Mouse (Mus musculus): Measurements from ENCODE around the gene Gm20605. TPM values are rescaled to one million over a fixed set of nuclear protein-coding genes. Genes with fewer than 3 reads are reported as not detected.

Gm20605 gene
- polyA plus RNA-seq, 1 experiment from 2014 or later, result 5.3 TPM

- peak; percentile 4; the same call in 1 of the 2 replicates for ATAC-seq (ENCODE audit: low FRiP score)
- peak overlapping the region; percentile 80 for H3K4me3 ChIP-seq (replicated peaks; ENCODE audit: low read length)
- no peaks in the 10 kb centered on the region for H3K9me3 ChIP-seq (ENCODE audit: control insufficient read depth, low read length)
- peak overlapping the region; percentile 86 for H3K27ac ChIP-seq
- peak overlapping the region; percentile 63 for H3K4me2 ChIP-seq (replicated peaks)
- peaks cover 8% of the 10 kb centered on the region for H3K36me3 ChIP-seq (replicated peaks; ENCODE audit: control insufficient read depth, insufficient read depth)
- H3K27me3 ChIP-seq (ENCODE audit: control insufficient read depth, insufficient read depth, low read length), result no peaks in the 10 kb centered on the region
- under 1% methylated on average over 17 of the region's 23 CpGs for WGBS
- H3K4me1 ChIP-seq (replicated peaks; ENCODE audit: control insufficient read depth, insufficient read depth, low read length), result peaks cover 37% of the 10 kb centered on the region
- peak; percentile 55 for DNase-seq (ENCODE audit: low spot score)
- H3K9ac ChIP-seq, result peak overlapping the region; percentile 85
Measured at GRCm38 (mm10) chr5:137629306-137629721, 339 bp downstream of the Gm20605 start.

- Histone ChIP-seq H3K27ac (no peak overlapping the region), H3K9ac (peak overlapping the region; percentile 85)
- no peak for ATAC-seq (ENCODE audit: low FRiP score)
Measured at GRCm38 (mm10) chr5:137629906-137630545, 1.1 kb downstream of the Gm20605 start.

GRCm38 (mm10) chr5:137630602-137631001, 1.6 kb downstream of the Gm20605 start:
- H3K9me3 ChIP-seq (ENCODE audit: control insufficient read depth, low read length), result no peaks in the 10 kb centered on the region
- peak overlapping the region; percentile 85 for H3K9ac ChIP-seq
- H3K4me3 ChIP-seq (replicated peaks; ENCODE audit: low read length), result peak overlapping the region; percentile 80
- peaks cover 18% of the 10 kb centered on the region for H3K36me3 ChIP-seq (replicated peaks; ENCODE audit: control insufficient read depth, insufficient read depth)
- peak overlapping the region; percentile 56 for H3K27ac ChIP-seq
- H3K4me1 ChIP-seq (replicated peaks; ENCODE audit: control insufficient read depth, insufficient read depth, low read length), result peaks cover 37% of the 10 kb centered on the region
- H3K27me3 ChIP-seq (ENCODE audit: control insufficient read depth, insufficient read depth, low read length), result no peaks in the 10 kb centered on the region
- no peak for ATAC-seq (ENCODE audit: low FRiP score)
- WGBS, result 38% methylated on average over 3 of the region's 3 CpGs
- no peak for DNase-seq (ENCODE audit: low spot score)
- H3K4me2 ChIP-seq (replicated peaks), result peak overlapping the region; percentile 63

More at GRCm38 (mm10) chr5:137629906-137630545, 1.1 kb downstream of the Gm20605 start:
- Histone ChIP-seq H3K4me1 (replicated peaks; ENCODE audit: control insufficient read depth, insufficient read depth, low read length) (peaks cover 37% of the 10 kb centered on the region), H3K36me3 (replicated peaks; ENCODE audit: control insufficient read depth, insufficient read depth) (peaks cover 14% of the 10 kb centered on the region), H3K4me3 (replicated peaks; ENCODE audit: low read length) (peak overlapping the region; percentile 80), H3K27me3 (ENCODE audit: control insufficient read depth, insufficient read depth, low read length) (no peaks in the 10 kb centered on the region), H3K4me2 (replicated peaks) (peak overlapping the region; percentile 63), H3K9me3 (ENCODE audit: control insufficient read depth, low read length) (no peaks in the 10 kb centered on the region)
- WGBS, result 25% methylated on average over 6 of the region's 6 CpGs
- DNase-seq (ENCODE audit: low spot score), result no peak

GRCm38 (mm10) chr5:137631171-137631570, 2.2 kb downstream of the Gm20605 start:
- DNase-seq (ENCODE audit: low spot score) (no peak), ATAC-seq (ENCODE audit: low FRiP score) (no peak)
- Histone ChIP-seq H3K4me2 (replicated peaks) (peak overlapping the region; percentile 63), H3K4me1 (replicated peaks; ENCODE audit: control insufficient read depth, insufficient read depth, low read length) (peaks cover 37% of the 10 kb centered on the region), H3K9me3 (ENCODE audit: control insufficient read depth, low read length) (no peaks in the 10 kb centered on the region), H3K36me3 (replicated peaks; ENCODE audit: control insufficient read depth, insufficient read depth) (peaks cover 24% of the 10 kb centered on the region), H3K27me3 (ENCODE audit: control insufficient read depth, insufficient read depth, low read length) (no peaks in the 10 kb centered on the region), H3K27ac (peak overlapping the region; percentile 56), H3K4me3 (replicated peaks; ENCODE audit: low read length) (0 out of 2 replicates have a peak overlapping the region, but pooled peaks have one; percentile 80), H3K9ac (peak overlapping the region; percentile 85; the same call in 1 of the 2 replicates)
- WGBS, result 60% methylated on average over 9 of the region's 9 CpGs

GRCm38 (mm10) chr5:137631591-137631990, 2.6 kb downstream of the Gm20605 start:
- DNase-seq (ENCODE audit: low spot score), result no peak
- Histone ChIP-seq H3K4me2 (replicated peaks) (peak overlapping the region; percentile 63; the same call in 1 of the 2 replicates), H3K4me3 (replicated peaks; ENCODE audit: low read length) (no peak overlapping the region), H3K9ac (peak overlapping the region; percentile 85; the same call in 1 of the 2 replicates), H3K9me3 (ENCODE audit: control insufficient read depth, low read length) (no peaks in the 10 kb centered on the region), H3K4me1 (replicated peaks; ENCODE audit: control insufficient read depth, insufficient read depth, low read length) (peaks cover 37% of the 10 kb centered on the region), H3K27ac (peak overlapping the region; percentile 56; the same call in 1 of the 2 replicates), H3K36me3 (replicated peaks; ENCODE audit: control insufficient read depth, insufficient read depth) (peaks cover 28% of the 10 kb centered on the region), H3K27me3 (ENCODE audit: control insufficient read depth, insufficient read depth, low read length) (no peaks in the 10 kb centered on the region)
- no peak for ATAC-seq (ENCODE audit: low FRiP score)
- WGBS, result 66% methylated on average over 4 of the region's 4 CpGs

GRCm38 (mm10) chr5:137633397-137634084, 4.6 kb downstream of the Gm20605 start:
- Histone ChIP-seq H3K9ac (peak overlapping the region; percentile 14; the same call in 1 of the 2 replicates), H3K27ac (no peak overlapping the region), H3K9me3 (ENCODE audit: control insufficient read depth, low read length) (no peaks in the 10 kb centered on the region), H3K4me1 (replicated peaks; ENCODE audit: control insufficient read depth, insufficient read depth, low read length) (peaks cover 30% of the 10 kb centered on the region), H3K36me3 (replicated peaks; ENCODE audit: control insufficient read depth, insufficient read depth) (peaks cover 48% of the 10 kb centered on the region), H3K27me3 (ENCODE audit: control insufficient read depth, insufficient read depth, low read length) (no peaks in the 10 kb centered on the region), H3K4me2 (replicated peaks) (no peak overlapping the region), H3K4me3 (replicated peaks; ENCODE audit: low read length) (no peak overlapping the region)
- 72% methylated on average over 12 of the region's 12 CpGs for WGBS
- no peak for ATAC-seq (ENCODE audit: low FRiP score)
- DNase-seq (ENCODE audit: low spot score), result no peak

GRCm38 (mm10) chr5:137639472-137639871, 10.5 kb downstream of the Gm20605 start:
- Histone ChIP-seq H3K27ac (no peak overlapping the region), H3K4me2 (replicated peaks) (no peak overlapping the region), H3K4me3 (replicated peaks; ENCODE audit: low read length) (no peak overlapping the region), H3K36me3 (replicated peaks; ENCODE audit: control insufficient read depth, insufficient read depth) (peaks cover 79% of the 10 kb centered on the region), H3K9me3 (ENCODE audit: control insufficient read depth, low read length) (no peaks in the 10 kb centered on the region), H3K9ac (no peak overlapping the region), H3K27me3 (ENCODE audit: control insufficient read depth, insufficient read depth, low read length) (peaks cover 11% of the 10 kb centered on the region), H3K4me1 (replicated peaks; ENCODE audit: control insufficient read depth, insufficient read depth, low read length) (no peaks in the 10 kb centered on the region; the same call in 1 of the 2 replicates)
- WGBS, result 82% methylated on average over 7 of the region's 7 CpGs
- DNase-seq (ENCODE audit: low spot score), result no peak
- ATAC-seq (ENCODE audit: low FRiP score), result no peak

- Histone ChIP-seq H3K27me3 (ENCODE audit: control insufficient read depth, insufficient read depth, low read length) (peaks cover 26% of the 10 kb centered on the region), H3K9me3 (ENCODE audit: control insufficient read depth, low read length) (no peaks in the 10 kb centered on the region), H3K4me3 (replicated peaks; ENCODE audit: low read length) (no peak within 1 kb of the TSS), H3K9ac (no peak within 1 kb of the TSS), H3K36me3 (replicated peaks; ENCODE audit: control insufficient read depth, insufficient read depth) (peaks cover 65% of the 10 kb centered on the region), H3K27ac (no peak within 1 kb of the TSS), H3K4me2 (replicated peaks) (no peak within 1 kb of the TSS), H3K4me1 (replicated peaks; ENCODE audit: control insufficient read depth, insufficient read depth, low read length) (peaks cover 6% of the 10 kb centered on the region; the same call in 1 of the 2 replicates)
- ATAC-seq (ENCODE audit: low FRiP score) (no peak), DNase-seq (ENCODE audit: low spot score) (no peak)
- 85% methylated on average over 19 of the region's 19 CpGs for WGBS
Measured at GRCm38 (mm10) chr5:137641054-137641453, 12.1 kb downstream of the Gm20605 start, which contains the start of gene Sap25. Gene Sap25, plus strand, starts transcription at chr5:137641334.

GRCm38 (mm10) chr5:137642886-137643285, 13.9 kb downstream of the Gm20605 start:
- H3K9me3 ChIP-seq (ENCODE audit: control insufficient read depth, low read length), result no peaks in the 10 kb centered on the region
- H3K9ac ChIP-seq, result no peak overlapping the region
- peaks cover 47% of the 10 kb centered on the region for H3K36me3 ChIP-seq (replicated peaks; ENCODE audit: control insufficient read depth, insufficient read depth)
- ATAC-seq (ENCODE audit: low FRiP score) (no peak), DNase-seq (ENCODE audit: low spot score) (no peak)
- peaks cover 37% of the 10 kb centered on the region for H3K27me3 ChIP-seq (ENCODE audit: control insufficient read depth, insufficient read depth, low read length)
- no peak overlapping the region for H3K4me3 ChIP-seq (replicated peaks; ENCODE audit: low read length)
- H3K4me1 ChIP-seq (replicated peaks; ENCODE audit: control insufficient read depth, insufficient read depth, low read length), result peaks cover 6% of the 10 kb centered on the region; the same call in 1 of the 2 replicates
- H3K4me2 ChIP-seq (replicated peaks), result no peak overlapping the region
- H3K27ac ChIP-seq, result no peak overlapping the region
- 54% methylated on average over 4 of the region's 4 CpGs for WGBS

All from hindbrain, embryonic 14.5 days (tissue).